Mouse (Mus musculus) hindbrain, embryonic 16.5 days (tissue): ENCODE measurements around the gene 1110051M20Rik. TPM values are rescaled to one million over a fixed set of nuclear protein-coding genes. Genes with fewer than 3 reads are reported as not detected.

ENCODE experiments used
- ATAC-seq: fragments of 200-750 bp; cut with Nextera tagmentation; 2 replicates; pipeline ENCODE4 v1.8.0; 2017; ENCODE audit warnings: moderate TSS enrichment, moderate library complexity
- H3K27ac ChIP-seq: fragments of 300-500 bp; sonication (generic); 2 replicates; pipeline ENCODE4 v1.5.1; 2014; ENCODE audit warnings: low read depth, mild to moderate bottlenecking, control low read depth, low read length, moderate library complexity
- H3K27me3 ChIP-seq: fragments of 300-500 bp; sonication (generic); replicated peaks from 2 replicates; pipeline ENCODE4 v1.6.1; 2014; ENCODE audit warnings: low read length; ENCODE audit not compliant: control insufficient read depth, insufficient read depth
- H3K36me3 ChIP-seq: fragments of 300-500 bp; sonication (generic); 2 replicates; pipeline ENCODE4 v1.6.1; 2014; ENCODE audit warnings: mild to moderate bottlenecking, low read length, moderate library complexity, mixed read lengths; ENCODE audit not compliant: control insufficient read depth, insufficient read depth
- H3K4me1 ChIP-seq: fragments of 300-500 bp; sonication (generic); 2 replicates; pipeline ENCODE4 v1.6.1; 2014; ENCODE audit warnings: low read depth, low read length; ENCODE audit not compliant: control insufficient read depth, insufficient read depth
- H3K4me2 ChIP-seq: fragments of 300-500 bp; sonication (generic); 2 replicates; pipeline ENCODE4 v1.6.1; 2014; ENCODE audit warnings: mild to moderate bottlenecking, low read length, control low read depth, moderate library complexity
- H3K4me3 ChIP-seq: fragments of 300-500 bp; sonication (generic); 2 replicates; pipeline ENCODE4 v1.5.1; 2014; ENCODE audit warnings: mild to moderate bottlenecking, low read length, control low read depth, moderate library complexity
- H3K9ac ChIP-seq: fragments of 300-500 bp; sonication (generic); 2 replicates; pipeline ENCODE4 v1.6.1; 2014; ENCODE audit warnings: low read depth, mild to moderate bottlenecking, control low read depth, low read length, moderate library complexity
- H3K9me3 ChIP-seq: fragments of 300-500 bp; sonication (generic); 2 replicates; pipeline ENCODE4 v1.6.1; 2014; ENCODE audit warnings: mild to moderate bottlenecking, low read length, moderate library complexity; ENCODE audit not compliant: control insufficient read depth
- WGBS: fragments of 180-500 bp; shearing (Covaris S2); extraction: QIAGEN DNeasy Blood & Tissue Kit; methylation state at CpG from one replicate; pipeline ENCODE4 v1.1.7; 2014; 5-methylcytosine and 5-hydroxymethylcytosine counted together
- polyA plus RNA-seq: library from polyadenylated mRNA; unstranded; fragments of >200 nt; fragmentation: Nextera tagmentation; extraction: Ambion mirVana; gene quantifications from 2 replicates; pipeline ENCODE4 v1.2.1, GENCODE M21; 2015

The 1110051M20Rik gene
- polyA plus RNA-seq, 1 experiment from 2014 or later: 163 TPM

- no peaks in the 10 kb centered on the region for H3K4me1 ChIP-seq
- no peak overlapping the region for H3K9ac ChIP-seq
- no peak overlapping the region for H3K27ac ChIP-seq
- H3K9me3 ChIP-seq: no peaks in the 10 kb centered on the region
- WGBS: 40% methylated on average over 3 of the region's 3 CpGs
- H3K36me3 ChIP-seq: no peaks in the 10 kb centered on the region
- no peak for ATAC-seq
- no peak overlapping the region for H3K4me3 ChIP-seq
- H3K4me2 ChIP-seq: no peak overlapping the region
- H3K27me3 ChIP-seq: no peaks in the 10 kb centered on the region
Observed at GRCm38 (mm10) chr2:91353854-91354253, 90.7 kb downstream of the 1110051M20Rik start.

GRCm38 (mm10) chr2:91351841-91352240 lies 92.7 kb downstream of the 1110051M20Rik start:
- no peak overlapping the region for H3K9ac ChIP-seq
- no peaks in the 10 kb centered on the region for H3K27me3 ChIP-seq
- H3K4me3 ChIP-seq: no peak overlapping the region
- H3K36me3 ChIP-seq: no peaks in the 10 kb centered on the region
- no peak for ATAC-seq
- H3K27ac ChIP-seq: no peak overlapping the region
- H3K4me1 ChIP-seq: no peaks in the 10 kb centered on the region
- no peak overlapping the region for H3K4me2 ChIP-seq
- H3K9me3 ChIP-seq: no peaks in the 10 kb centered on the region

- WGBS: 78% methylated on average over 6 of the region's 6 CpGs
- no peak for ATAC-seq
- H3K9ac ChIP-seq: no peak overlapping the region
Observed at GRCm38 (mm10) chr2:91349974-91350457, 94.5 kb downstream of the 1110051M20Rik start.

GRCm38 (mm10) chr2:91348936-91349335 lies 95.6 kb downstream of the 1110051M20Rik start:
- WGBS: 65% methylated on average over 4 of the region's 4 CpGs
- no peak for ATAC-seq
- Histone ChIP-seq H3K4me3 (no peak overlapping the region), H3K4me1 (no peaks in the 10 kb centered on the region), H3K27ac (no peak overlapping the region), H3K9ac (no peak overlapping the region), H3K36me3 (no peaks in the 10 kb centered on the region), H3K27me3 (no peaks in the 10 kb centered on the region), H3K4me2 (no peak overlapping the region), H3K9me3 (no peaks in the 10 kb centered on the region)

More at GRCm38 (mm10) chr2:91349974-91350457, 94.5 kb downstream of the 1110051M20Rik start:
- Histone ChIP-seq H3K36me3 (no peaks in the 10 kb centered on the region), H3K4me2 (no peak overlapping the region), H3K27me3 (no peaks in the 10 kb centered on the region), H3K9me3 (no peaks in the 10 kb centered on the region), H3K4me3 (no peak overlapping the region), H3K27ac (no peak overlapping the region), H3K4me1 (no peaks in the 10 kb centered on the region)

GRCm38 (mm10) chr2:91345644-91346043 lies 98.9 kb downstream of the 1110051M20Rik start:
- H3K4me3 ChIP-seq: no peak overlapping the region
- no peaks in the 10 kb centered on the region for H3K27me3 ChIP-seq
- no peak overlapping the region for H3K4me2 ChIP-seq
- no peak overlapping the region for H3K27ac ChIP-seq
- H3K36me3 ChIP-seq: no peaks in the 10 kb centered on the region
- no peaks in the 10 kb centered on the region for H3K9me3 ChIP-seq
- H3K4me1 ChIP-seq: no peaks in the 10 kb centered on the region
- WGBS: 100% methylated on average over 1 of the region's 1 CpGs
- H3K9ac ChIP-seq: no peak overlapping the region
- ATAC-seq: no peak

GRCm38 (mm10) chr2:91339591-91339990 lies 104.9 kb downstream of the 1110051M20Rik start:
- Histone ChIP-seq H3K4me3 (no peak overlapping the region), H3K4me2 (no peak overlapping the region), H3K9ac (no peak overlapping the region), H3K27me3 (no peaks in the 10 kb centered on the region), H3K4me1 (no peaks in the 10 kb centered on the region), H3K36me3 (no peaks in the 10 kb centered on the region), H3K9me3 (no peaks in the 10 kb centered on the region), H3K27ac (no peak overlapping the region)
- WGBS: 97% methylated on average over 2 of the region's 2 CpGs
- no peak for ATAC-seq

- no peaks in the 10 kb centered on the region for H3K36me3 ChIP-seq
- H3K9me3 ChIP-seq: no peaks in the 10 kb centered on the region
- WGBS: 76% methylated on average over 4 of the region's 4 CpGs
- no peak overlapping the region for H3K27ac ChIP-seq
- ATAC-seq: no peak
- no peaks in the 10 kb centered on the region for H3K27me3 ChIP-seq
- H3K4me1 ChIP-seq: peaks cover 6% of the 10 kb centered on the region
- H3K9ac ChIP-seq: no peak overlapping the region
- no peak overlapping the region for H3K4me3 ChIP-seq
- H3K4me2 ChIP-seq: no peak overlapping the region
Observed at GRCm38 (mm10) chr2:91335128-91335527, 109.4 kb downstream of the 1110051M20Rik start.

- Histone ChIP-seq H3K9ac (no peak overlapping the region), H3K4me2 (no peak overlapping the region), H3K27me3 (no peaks in the 10 kb centered on the region), H3K27ac (peak overlapping the region; percentile 40; the same call in 1 of the 2 replicates), H3K4me3 (no peak overlapping the region), H3K4me1 (peaks cover 27% of the 10 kb centered on the region), H3K9me3 (no peaks in the 10 kb centered on the region), H3K36me3 (no peaks in the 10 kb centered on the region)
- ATAC-seq: no peak
- WGBS: 72% methylated on average over 7 of the region's 7 CpGs
Observed at GRCm38 (mm10) chr2:91331051-91331843, 113.3 kb downstream of the 1110051M20Rik start.

- no peaks in the 10 kb centered on the region for H3K36me3 ChIP-seq
- peak; percentile 19; the same call in 1 of the 2 replicates for ATAC-seq
- peaks cover 28% of the 10 kb centered on the region for H3K4me1 ChIP-seq
- H3K27me3 ChIP-seq: no peaks in the 10 kb centered on the region
- H3K4me2 ChIP-seq: no peak overlapping the region
- 39% methylated on average over 8 of the region's 8 CpGs for WGBS
- H3K9me3 ChIP-seq: no peaks in the 10 kb centered on the region
- no peak overlapping the region for H3K9ac ChIP-seq
- H3K4me3 ChIP-seq: no peak overlapping the region
- no peak overlapping the region for H3K27ac ChIP-seq
Observed at GRCm38 (mm10) chr2:91329996-91330738, 114.3 kb downstream of the 1110051M20Rik start.
